Mouse (Mus musculus) embryonic facial prominence, embryonic 10.5 days (tissue): ENCODE results near the gene Pla2g6. TPM values are rescaled to one million over a fixed set of nuclear protein-coding genes. Genes with fewer than 3 reads are reported as not detected.
A peak's percentile ranks its signal among the peaks of the same experiment; 100 is the strongest.

Experiments used
- DNase-seq: peaks from one replicate; pipeline ENCODE4 v3.0.0-alpha.2; 2017; ENCODE audit warnings: low spot score
- H3K27ac ChIP-seq: fragments of 300-500 bp; sonication (generic); replicated peaks from 2 replicates; pipeline ENCODE4 v1.5.1; 2016; ENCODE audit warnings: mild to moderate bottlenecking
- H3K27me3 ChIP-seq: fragments of 300-500 bp; sonication (generic); replicated peaks from 2 replicates; pipeline ENCODE4 v1.6.1; 2016; ENCODE audit warnings: low read depth, mild to moderate bottlenecking; ENCODE audit not compliant: poor library complexity, severe bottlenecking
- H3K36me3 ChIP-seq: fragments of 300-500 bp; sonication (generic); replicated peaks from 2 replicates; pipeline ENCODE4 v1.6.1; 2016; ENCODE audit warnings: mild to moderate bottlenecking, moderate library complexity
- H3K4me1 ChIP-seq: fragments of 300-500 bp; sonication (generic); 2 replicates; pipeline ENCODE4 v1.6.1; 2016
- H3K4me3 ChIP-seq: fragments of 300-500 bp; sonication (generic); 2 replicates; pipeline ENCODE4 v1.5.1; 2016; ENCODE audit warnings: mild to moderate bottlenecking, moderate library complexity
- H3K9me3 ChIP-seq: fragments of 300-500 bp; sonication (generic); 2 replicates; pipeline ENCODE4 v1.6.1; 2016; ENCODE audit warnings: mild to moderate bottlenecking
- WGBS: fragments of 180-500 bp; shearing (Covaris S2); methylation state at CpG from one replicate; pipeline ENCODE4 v1.1.7; 2016; 5-methylcytosine and 5-hydroxymethylcytosine counted together
- polyA plus RNA-seq: library from polyadenylated mRNA; unstranded; fragments of >200 nt; fragmentation: Nextera tagmentation; extraction: Ambion mirVana; gene quantifications from 2 replicates; pipeline ENCODE4 v1.2.1, GENCODE M21; 2016

The Pla2g6 gene
- polyA plus RNA-seq, 1 experiment from 2014 or later = 18.4 TPM

DNA sequence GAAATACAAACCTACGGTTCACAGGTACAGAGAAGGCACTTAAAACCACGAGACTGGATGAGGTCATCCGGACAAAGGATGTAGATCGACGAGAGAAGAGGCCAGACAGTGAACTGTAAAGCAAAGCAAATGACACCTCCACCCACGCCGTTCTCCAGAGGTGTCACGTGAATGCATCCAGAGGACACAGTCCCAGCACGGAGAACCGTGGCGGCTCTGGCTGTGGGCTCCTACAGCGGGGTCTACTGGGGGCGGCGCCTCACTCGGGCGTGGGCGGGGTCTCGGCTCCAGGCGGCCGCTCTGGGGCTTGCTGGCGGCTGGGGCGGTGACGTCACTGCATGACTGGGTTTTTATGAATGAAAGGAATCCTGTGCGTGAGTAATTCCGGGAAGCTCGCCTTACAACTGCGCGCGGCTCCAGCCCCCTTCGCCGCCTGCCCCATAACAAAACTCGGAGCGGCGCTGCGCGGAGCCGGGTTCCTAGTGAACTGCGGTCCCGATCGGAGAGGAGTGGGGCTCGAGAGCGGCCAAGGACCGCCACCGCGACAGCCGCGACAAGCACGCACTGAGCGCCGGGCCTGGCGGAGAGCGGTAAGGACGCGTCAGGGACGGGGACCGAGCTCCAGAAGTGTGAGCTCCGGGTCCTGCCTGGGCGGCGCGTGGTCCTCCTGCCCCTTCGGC, 19.1 kb upstream of the Pla2g6 start:
- H3K27me3 ChIP-seq = peaks cover 45% of the 10 kb centered on the region

DNA sequence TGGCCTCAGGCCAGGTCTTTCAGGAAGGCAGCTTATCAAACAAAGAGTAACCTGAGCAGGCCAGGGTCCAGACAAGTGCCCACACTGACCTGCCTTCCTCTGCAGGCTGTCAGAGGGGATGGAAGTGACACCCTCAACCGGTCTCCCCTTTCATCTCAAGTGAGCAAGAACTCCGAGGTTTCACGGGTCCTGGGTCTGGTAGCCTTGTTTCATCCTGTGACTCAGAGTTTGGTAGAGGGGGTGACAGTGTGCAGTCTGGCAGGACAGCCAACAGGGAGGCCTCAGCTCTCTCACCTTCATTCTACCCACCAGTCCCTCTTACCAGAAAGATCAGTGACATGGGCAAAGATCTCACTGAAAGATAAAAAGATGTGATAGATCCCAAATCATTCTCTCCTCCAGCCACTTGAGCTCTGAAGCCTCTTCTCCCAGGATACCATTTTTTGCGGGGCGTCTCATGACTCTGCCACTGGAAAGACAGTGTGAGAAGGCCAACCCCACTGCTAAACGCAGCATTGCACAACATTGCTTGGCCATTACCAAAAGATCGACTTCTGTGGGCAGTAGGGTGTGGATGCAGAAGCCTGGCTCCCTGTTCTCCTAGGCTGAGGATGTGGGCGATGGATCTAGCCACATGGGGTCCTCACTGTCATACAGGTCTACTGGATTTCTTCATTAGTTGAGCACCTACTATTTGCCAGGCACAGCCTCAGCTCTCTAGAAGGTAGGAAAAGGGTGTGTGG, 18.0 kb upstream of the Pla2g6 start, which contains the start of gene Maff:
Gene Maff (plus strand): TSS at position 571 of the 743 bp plus-strand sequence.
- Histone ChIP-seq H3K36me3 (no peaks in the 10 kb centered on the region), H3K4me1 (peaks cover 40% of the 10 kb centered on the region), H3K9me3 (no peaks in the 10 kb centered on the region), H3K27ac (peak within 1 kb of the TSS; percentile 92), H3K27me3 (peaks cover 43% of the 10 kb centered on the region), H3K4me3 (peak within 1 kb of the TSS; percentile 86)
- DNase-seq = no peak
- WGBS = 49% methylated on average over 8 of the region's 8 CpGs

More for the DNA sequence above, 19.1 kb upstream of the Pla2g6 start:
- peak overlapping the region; percentile 92 for H3K27ac ChIP-seq
- no peaks in the 10 kb centered on the region for H3K36me3 ChIP-seq
- peak; percentile 97 for DNase-seq
- H3K9me3 ChIP-seq = no peaks in the 10 kb centered on the region
- peaks cover 51% of the 10 kb centered on the region for H3K4me1 ChIP-seq
- H3K4me3 ChIP-seq = peak overlapping the region; percentile 86
- WGBS = under 1% methylated on average over 61 of the region's 61 CpGs

DNA sequence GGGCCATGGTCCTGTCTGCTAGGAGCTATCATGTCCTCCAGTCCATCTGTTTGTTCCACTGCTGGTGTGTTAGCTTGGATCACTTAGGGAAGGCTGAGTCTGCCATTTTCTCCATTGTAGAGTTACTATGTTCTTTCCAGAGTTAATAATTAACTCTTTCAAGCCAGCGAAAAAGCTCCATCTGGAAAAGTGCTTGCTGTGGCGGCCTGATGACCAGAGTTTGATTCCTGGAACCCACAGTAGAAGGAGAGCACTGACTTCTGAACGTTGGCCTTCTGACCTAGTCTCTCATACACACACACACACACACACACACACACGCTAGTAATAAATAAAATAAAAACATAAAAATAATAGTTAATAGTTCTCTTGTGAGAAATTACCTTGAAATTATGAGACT, 16.4 kb upstream of the Pla2g6 start:
- H3K4me3 ChIP-seq = no peak overlapping the region
- H3K9me3 ChIP-seq = no peaks in the 10 kb centered on the region
- 81% methylated on average over 4 of the region's 4 CpGs for WGBS
- H3K27me3 ChIP-seq = peaks cover 28% of the 10 kb centered on the region
- no peak for DNase-seq
- H3K36me3 ChIP-seq = no peaks in the 10 kb centered on the region
- H3K4me1 ChIP-seq = peaks cover 35% of the 10 kb centered on the region
- no peak overlapping the region for H3K27ac ChIP-seq

DNA sequence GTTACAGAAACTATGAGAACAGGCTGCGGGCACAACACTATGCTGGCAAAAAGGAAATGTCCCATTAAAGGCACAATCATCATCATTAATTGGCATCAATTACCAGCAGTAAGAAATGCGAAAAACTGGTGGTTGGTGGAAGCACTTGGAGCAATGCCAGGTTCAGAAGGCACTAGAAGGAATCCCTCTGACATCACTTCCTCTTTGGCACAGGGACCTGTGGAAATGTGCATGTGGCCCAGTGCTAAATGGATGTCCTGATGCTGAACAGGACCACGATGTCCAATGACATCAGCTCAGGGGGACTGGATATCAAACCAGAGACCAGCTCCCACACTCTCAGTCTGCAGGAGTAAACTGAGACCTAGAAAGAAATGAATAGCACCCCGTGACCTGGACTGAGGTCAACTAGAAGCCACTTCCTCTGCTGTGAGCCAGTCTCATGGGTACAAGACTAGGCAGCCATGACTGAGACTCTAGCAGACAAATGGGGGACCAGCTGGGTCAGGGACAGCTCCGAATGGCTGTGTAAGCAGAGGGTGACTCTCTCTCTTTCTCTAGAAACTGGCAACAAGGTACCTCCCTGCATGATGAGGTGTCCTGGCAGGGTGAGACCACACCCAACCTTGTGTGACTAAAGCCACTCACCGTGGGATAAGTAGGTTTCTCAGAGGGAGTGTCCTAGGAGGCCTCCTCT, 14.6 kb upstream of the Pla2g6 start:
- peaks cover 21% of the 10 kb centered on the region for H3K4me1 ChIP-seq
- no peak overlapping the region for H3K4me3 ChIP-seq
- H3K36me3 ChIP-seq = no peaks in the 10 kb centered on the region
- peaks cover 13% of the 10 kb centered on the region for H3K27me3 ChIP-seq
- no peak for DNase-seq
- WGBS = 76% methylated on average over 6 of the region's 6 CpGs
- H3K9me3 ChIP-seq = no peaks in the 10 kb centered on the region
- no peak overlapping the region for H3K27ac ChIP-seq

DNA sequence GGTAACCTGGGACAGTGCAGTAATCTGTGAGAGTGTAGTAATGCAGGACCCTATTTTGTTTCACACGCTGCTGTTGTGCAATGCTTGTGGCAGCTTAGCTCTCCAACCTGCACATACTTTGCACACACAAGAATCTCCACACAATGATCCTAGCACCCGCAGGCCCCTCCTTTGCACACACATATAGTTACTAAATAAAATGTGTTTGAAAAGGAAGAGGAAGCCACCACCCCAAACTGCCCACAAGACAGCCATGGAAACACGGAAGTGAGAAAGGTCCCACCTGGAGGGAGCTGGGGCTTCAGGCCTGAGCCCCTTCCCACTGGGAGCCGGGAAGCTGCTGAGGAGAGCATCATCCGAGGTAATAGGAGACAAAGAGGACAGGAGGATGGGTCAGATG, 10.8 kb upstream of the Pla2g6 start:
- no peak for DNase-seq
- H3K9me3 ChIP-seq = no peaks in the 10 kb centered on the region
- peaks cover 11% of the 10 kb centered on the region for H3K4me1 ChIP-seq
- no peak overlapping the region for H3K4me3 ChIP-seq
- H3K27ac ChIP-seq = no peak overlapping the region
- H3K27me3 ChIP-seq = 0 out of 2 replicates have a peak, but pooled peaks cover 6% of the 10 kb centered on the region
- whole genome bisulfite sequencing = 72% methylated on average over 5 of the region's 5 CpGs
- H3K36me3 ChIP-seq = no peaks in the 10 kb centered on the region

DNA sequence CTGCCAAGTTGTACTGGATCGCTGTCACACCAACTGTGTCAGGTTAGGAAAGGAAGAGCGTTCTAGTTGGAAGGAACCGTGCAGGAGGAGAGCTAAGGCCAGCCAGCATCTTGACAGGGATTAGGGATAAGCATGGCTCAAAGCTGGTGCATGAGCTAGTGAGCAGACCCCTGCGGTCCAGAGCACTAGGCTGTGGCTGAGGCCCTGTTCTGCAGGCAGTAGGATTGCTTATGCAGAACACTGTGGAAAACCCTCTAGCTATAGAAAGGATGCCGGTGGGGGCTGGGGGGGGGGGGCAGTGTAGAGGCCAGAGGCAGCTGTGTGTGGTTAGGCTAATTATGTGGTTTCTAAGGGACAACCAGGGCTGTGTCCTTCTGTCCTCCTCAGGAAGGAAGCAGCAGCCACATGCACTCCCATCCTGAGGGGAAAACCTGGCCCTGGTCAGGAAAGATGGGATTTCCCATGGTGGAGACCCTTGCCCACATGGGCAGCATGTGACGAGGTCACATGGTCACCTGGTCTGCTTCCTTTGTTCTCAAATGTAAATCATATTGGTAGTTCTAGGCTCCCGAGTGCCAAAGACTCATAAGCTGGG, 7.0 kb upstream of the Pla2g6 start:
- H3K9me3 ChIP-seq = no peaks in the 10 kb centered on the region
- H3K27me3 ChIP-seq = 0 out of 2 replicates have a peak, but pooled peaks cover 8% of the 10 kb centered on the region
- peak overlapping the region; percentile 74 for H3K27ac ChIP-seq
- no peak overlapping the region for H3K4me3 ChIP-seq
- 59% methylated on average over 7 of the region's 7 CpGs for WGBS
- DNase-seq = peak; percentile 32
- peaks cover 11% of the 10 kb centered on the region for H3K4me1 ChIP-seq
- H3K36me3 ChIP-seq = no peaks in the 10 kb centered on the region

DNA sequence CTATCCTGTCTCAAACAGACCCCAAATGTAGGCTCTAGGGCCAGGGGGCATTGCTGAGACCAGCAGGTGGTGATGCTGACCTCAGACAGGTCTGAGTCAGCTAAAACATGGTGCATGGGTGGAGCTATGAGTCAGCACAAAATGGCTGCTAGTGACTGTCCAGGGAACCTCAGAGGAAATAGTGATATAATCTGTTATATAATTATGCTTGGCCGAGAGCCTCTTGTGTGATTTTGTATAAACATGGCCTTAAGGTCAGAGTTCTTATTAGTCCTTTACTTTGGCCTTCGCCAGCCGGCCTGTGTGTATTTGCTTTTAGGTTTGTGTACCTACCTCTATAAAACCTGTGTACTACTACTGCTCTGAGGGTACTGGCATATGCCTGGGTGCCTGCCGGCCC, 5.2 kb upstream of the Pla2g6 start:
- H3K27me3 ChIP-seq = 0 out of 2 replicates have a peak, but pooled peaks cover 8% of the 10 kb centered on the region
- peaks cover 11% of the 10 kb centered on the region for H3K4me1 ChIP-seq
- H3K36me3 ChIP-seq = no peaks in the 10 kb centered on the region
- no peak for DNase-seq
- no peak overlapping the region for H3K27ac ChIP-seq
- WGBS = 71% methylated on average over 4 of the region's 4 CpGs
- no peaks in the 10 kb centered on the region for H3K9me3 ChIP-seq
- no peak overlapping the region for H3K4me3 ChIP-seq

DNA sequence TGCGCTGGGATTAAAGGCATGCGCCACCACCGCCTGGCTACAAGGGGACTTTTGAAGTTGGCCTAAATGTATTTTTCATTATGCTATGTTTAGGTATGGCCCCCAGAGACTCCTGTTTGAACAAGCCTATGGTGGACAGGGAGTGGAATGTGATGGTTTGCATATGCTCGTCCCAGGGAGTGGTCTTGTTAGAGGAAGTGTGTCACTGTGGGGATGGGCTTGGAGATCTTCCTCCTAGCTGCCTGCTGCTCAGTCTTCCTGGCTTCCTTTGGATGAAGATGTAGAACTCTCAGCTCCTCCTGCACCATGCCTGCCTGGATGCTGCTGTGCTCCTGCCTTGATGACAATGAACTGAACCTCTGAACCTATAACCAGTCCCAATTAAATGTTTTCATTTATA, 2.3 kb upstream of the Pla2g6 start:
- Histone ChIP-seq H3K27ac (no peak overlapping the region), H3K9me3 (no peaks in the 10 kb centered on the region), H3K27me3 (0 out of 2 replicates have a peak, but pooled peaks cover 8% of the 10 kb centered on the region), H3K36me3 (no peaks in the 10 kb centered on the region), H3K4me3 (no peak overlapping the region), H3K4me1 (peaks cover 33% of the 10 kb centered on the region)
- WGBS = 47% methylated on average over 4 of the region's 4 CpGs
- no peak for DNase-seq

DNA sequence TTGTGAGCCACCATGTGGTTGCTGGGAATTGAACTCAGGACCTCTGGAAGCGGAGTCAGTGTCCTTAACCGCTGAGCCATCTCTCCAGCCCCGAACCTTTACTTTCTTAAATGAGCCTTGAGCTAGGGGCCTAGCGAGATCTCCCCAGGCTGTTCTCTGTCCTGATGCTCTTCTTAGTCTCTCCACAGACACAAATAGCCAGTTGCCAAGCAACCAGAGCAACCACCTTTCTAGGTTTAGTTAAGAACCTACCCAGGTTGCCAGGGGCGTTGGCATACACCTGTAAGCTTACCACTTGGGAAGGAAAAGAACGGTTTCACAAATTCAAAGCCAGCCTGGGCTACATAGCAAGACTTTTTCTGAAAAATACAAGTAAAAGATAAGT, 1.8 kb upstream of the Pla2g6 start:
- Histone ChIP-seq H3K27ac (no peak overlapping the region), H3K4me1 (peaks cover 33% of the 10 kb centered on the region), H3K9me3 (no peaks in the 10 kb centered on the region), H3K4me3 (no peak overlapping the region), H3K27me3 (0 out of 2 replicates have a peak, but pooled peaks cover 8% of the 10 kb centered on the region), H3K36me3 (no peaks in the 10 kb centered on the region)
- 82% methylated on average over 6 of the region's 6 CpGs for WGBS
- no peak for DNase-seq

DNA sequence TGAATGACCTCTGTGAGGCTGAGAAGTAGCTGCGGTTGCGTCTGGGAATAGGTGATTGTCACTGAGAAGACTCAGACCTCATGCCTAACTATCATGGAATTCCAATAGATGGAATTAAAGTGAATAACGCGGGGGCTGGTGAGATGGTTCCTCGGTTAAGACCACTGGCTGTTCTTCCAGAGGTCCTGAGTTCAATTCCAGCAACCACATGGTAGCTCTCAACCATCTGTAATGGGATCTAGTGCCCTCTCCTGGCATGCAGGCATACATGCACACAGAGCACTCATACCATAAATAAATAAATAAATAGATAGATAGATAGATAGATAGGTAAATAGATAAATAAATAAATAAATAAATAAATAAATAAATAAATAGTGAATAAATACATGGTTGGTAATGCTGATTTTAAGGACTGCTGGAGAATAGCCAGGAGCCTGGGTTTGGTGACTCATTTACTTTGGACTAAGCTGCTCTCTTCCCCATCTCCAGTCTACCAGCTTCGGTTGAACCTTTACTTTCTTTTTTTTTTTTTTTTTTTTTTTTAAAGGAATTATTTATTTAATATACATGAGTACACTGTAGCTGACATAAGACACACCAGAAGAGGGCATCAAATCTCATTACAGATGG, 1.3 kb upstream of the Pla2g6 start:
- no peaks in the 10 kb centered on the region for H3K9me3 ChIP-seq
- H3K27me3 ChIP-seq = 0 out of 2 replicates have a peak, but pooled peaks cover 6% of the 10 kb centered on the region
- no peak overlapping the region for H3K27ac ChIP-seq
- no peak for DNase-seq
- WGBS = 97% methylated on average over 6 of the region's 6 CpGs
- H3K4me1 ChIP-seq = peaks cover 34% of the 10 kb centered on the region
- no peak overlapping the region for H3K4me3 ChIP-seq
- H3K36me3 ChIP-seq = no peaks in the 10 kb centered on the region

DNA sequence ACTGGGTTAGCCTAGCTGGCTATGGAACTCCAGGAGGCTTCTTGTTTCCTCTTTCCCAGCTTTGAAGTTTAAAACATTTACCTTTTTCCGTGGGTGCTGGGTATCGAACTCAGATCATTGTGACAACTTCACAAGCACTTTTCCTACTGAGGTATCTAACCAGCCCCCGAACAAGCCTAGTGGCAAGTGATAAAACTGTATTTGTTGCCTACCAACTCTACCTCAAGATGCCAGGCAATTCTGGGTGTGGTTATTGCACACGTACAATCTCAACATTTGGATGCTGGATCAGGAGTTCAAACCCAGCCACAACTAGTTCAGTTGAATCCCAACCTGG, 717 bp upstream of the Pla2g6 start:
- no peak for DNase-seq
- no peaks in the 10 kb centered on the region for H3K36me3 ChIP-seq
- H3K27ac ChIP-seq = peak overlapping the region; percentile 90
- WGBS = 88% methylated on average over 4 of the region's 4 CpGs
- no peaks in the 10 kb centered on the region for H3K9me3 ChIP-seq
- 0 out of 2 replicates have a peak, but pooled peaks cover under 1% of the 10 kb centered on the region for H3K27me3 ChIP-seq
- peaks cover 39% of the 10 kb centered on the region for H3K4me1 ChIP-seq
- no peak overlapping the region for H3K4me3 ChIP-seq
